Mouse (Mus musculus) E14TG2a.4 (cell line): ENCODE data around the gene Csn3.

ENCODE experiments used
- CTCF ChIP-seq: conservative IDR thresholded peaks from 2 replicates; pipeline ENCODE4 v1.5.1; 2014; ENCODE audit warnings: low read length
- NANOG ChIP-seq: IDR thresholded peaks from 2 replicates; pipeline ENCODE4 v1.6.1; 2014; ENCODE audit warnings: borderline replicate concordance, low read length, mixed read lengths
- POU5F1 ChIP-seq: IDR thresholded peaks from 2 replicates; pipeline ENCODE4 v1.6.1; 2014; ENCODE audit warnings: low read length, borderline replicate concordance

GRCm38 (mm10) chr5:87951836-87952235 is 26.5 kb downstream of the Csn3 start:
- TF ChIP-seq CTCF (no peak), POU5F1 (no peak), NANOG (peak; percentile 36; the same call in 1 of the 2 replicates)
